Mouse (Mus musculus): ENCODE results near the gene Oas1h. TPM values are rescaled to one million over a fixed set of nuclear protein-coding genes. Genes with fewer than 3 reads are reported as not detected.
"Not testable (repeated sequence)": the region's sequence is repeated elsewhere in the genome, so short reads cannot be mapped to it uniquely, and the experiment has no call there.

Gene Oas1h
- total RNA-seq, 2 experiments from 2014 or later: not detected

GRCm38 (mm10) chr5:120914204-120914603 lies 53.0 kb downstream of the Oas1h start, which contains the start of gene Oas1d:
Gene Oas1d, plus strand, starts transcription at chr5:120914536.
- DNase-seq (ENCODE audit: low spot score); intact Hi-C loops (cut with DNase I): not testable (repeated sequence)

- DNase-seq (ENCODE audit: low spot score); intact Hi-C loops (cut with DNase I): not testable (repeated sequence)
Measured at GRCm38 (mm10) chr5:120919156-120919935, 58.1 kb downstream of the Oas1h start.

DNA sequence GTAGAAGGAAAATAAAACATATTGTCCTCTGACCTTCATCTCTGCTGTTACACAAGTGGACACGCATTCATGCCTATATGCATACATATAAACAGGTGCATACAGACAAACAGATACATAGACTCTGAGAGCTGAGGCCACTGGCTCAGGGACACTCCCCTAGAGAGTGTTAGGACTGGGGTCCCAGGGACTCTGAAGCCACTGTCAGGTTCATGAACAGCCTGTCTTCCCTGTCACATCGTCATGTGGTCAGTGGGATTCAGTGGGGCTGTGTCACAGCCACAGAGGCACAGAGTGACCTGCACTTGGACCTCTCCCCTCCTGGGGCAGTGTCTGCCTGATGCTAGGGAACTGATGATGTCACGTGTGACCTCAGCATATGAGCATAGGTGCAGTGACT lies 59.1 kb downstream of the Oas1h start:
- no peak for DNase-seq (ENCODE audit: low spot score)
- intact Hi-C loops (cut with DNase I): no loop called here

Small RNAs within 50 kb of the gene (microRNA-seq; reads per million reads assigned to microRNA genes)
- gene Gm22907: not detected

Other genes starting within 250 kb of the Oas1h start
- gene Rita1, start 248.8 kb upstream of the Oas1h start, total RNA-seq (2021): 10 to 100 TPM; 15.4 to 18.7 TPM
- gene Ddx54, start 248.7 kb upstream of the Oas1h start, total RNA-seq (2021): 10 to 100 TPM; 20.1 to 21.4 TPM
- gene Cfap73, start 227.2 kb upstream of the Oas1h start, total RNA-seq (2021): not detected
- not detected for gene Rasal1, start 212.6 kb upstream of the Oas1h start, total RNA-seq (2021)
- gene Dtx1, start 149.5 kb upstream of the Oas1h start, total RNA-seq (2021): 1 to 10 TPM; 1.8 to 1.9 TPM
- under 1 TPM; 0.57 to 0.78 TPM for gene Oas2, start 111.6 kb upstream of the Oas1h start, total RNA-seq (2021)
- under 1 TPM; 0.10 to 0.17 TPM for gene Oas3, start 83.8 kb upstream of the Oas1h start, total RNA-seq (2021)
- gene Oas1e, start 65.9 kb upstream of the Oas1h start, total RNA-seq (2021): not detected
- gene Oas1c, start 48.9 kb upstream of the Oas1h start, total RNA-seq (2021): under 1 TPM; 0.10 to 0.48 TPM
- gene Oas1f, start 14.1 kb upstream of the Oas1h start, total RNA-seq (2021): not detected
- under 1 TPM in 1 of 2 experiments, not detected in 1; 0.25 TPM for gene Oas1g, start 26.2 kb downstream of the Oas1h start, total RNA-seq (2021)
- gene Oas1a, start 46.1 kb downstream of the Oas1h start, total RNA-seq (2021): 1 to 10 TPM in 1 of 2 experiments, under 1 TPM in 1; 0.34 to 1.0 TPM
- gene Oas1d, start 53.1 kb downstream of the Oas1h start, total RNA-seq (2021): not detected
- gene Rph3a, start 148.7 kb downstream of the Oas1h start, total RNA-seq (2021): under 1 TPM in 1 of 2 experiments, not detected in 1; 0.08 TPM